Mouse (Mus musculus): ENCODE data around the gene Abcc8. TPM values are rescaled to one million over a fixed set of nuclear protein-coding genes. Genes with fewer than 3 reads are reported as not detected.

Gene Abcc8
- total RNA-seq, 1 experiment: 0.62 TPM

- in situ Hi-C loops (cut with MboI; ENCODE audit: low sequenced_read_pairs in 2 of 2, unreplicated experiment in 2 of 2): no loop called here
- DNase-seq (ENCODE audit: low read depth, low spot score): no peak
These were observed 24.2 kb upstream of the Abcc8 start for GRCm38 (mm10) chr7:46204046-46204471.

GRCm38 (mm10) chr7:46201649-46202048, 21.8 kb upstream of the Abcc8 start:
- no peak overlapping the region for H3K4me3 ChIP-seq (ENCODE audit: insufficient read depth in 1 of 2, low read depth in 1 of 2, low read length in 2 of 2, poor library complexity in 1 of 2, severe bottlenecking in 1 of 2)
- TF ChIP-seq ZC3H11A (IDR thresholded peaks at IDR 0.05; ENCODE audit: borderline replicate concordance, low read depth, low read length) (no peak), HCFC1 (IDR thresholded peaks at IDR 0.05; ENCODE audit: borderline replicate concordance, insufficient read depth, low read length) (no peak), MAFK (IDR thresholded peaks at IDR 0.05; ENCODE audit: insufficient read depth, low read depth, low read length) (no peak), CHD2 (IDR thresholded peaks at IDR 0.05; ENCODE audit: low read depth, low read length) (no peak), ZNF384 (IDR thresholded peaks at IDR 0.05; ENCODE audit: low read depth, low read length) (no peak)
- H3K9ac ChIP-seq (ENCODE audit: insufficient read depth, low read depth, low read length, poor library complexity, severe bottlenecking): no peak overlapping the region
- no peaks in the 10 kb centered on the region for H3K36me3 ChIP-seq (ENCODE audit: control insufficient read depth, insufficient read depth, low read length, poor library complexity, severe bottlenecking)
- in situ Hi-C loops (cut with MboI; ENCODE audit: low sequenced_read_pairs in 2 of 2, unreplicated experiment in 2 of 2): no loop called here
- no peak overlapping the region for H3K27ac ChIP-seq (ENCODE audit: insufficient read depth, low read depth, low read length, poor library complexity, severe bottlenecking)
- DNase-seq (ENCODE audit: low read depth, low spot score): no peak
- H3K4me1 ChIP-seq (ENCODE audit: control insufficient read depth in 2 of 2, insufficient read depth in 2 of 2, low read length in 2 of 2, poor library complexity in 1 of 2): no peaks in the 10 kb centered on the region
- H3K9me3 ChIP-seq (ENCODE audit: control insufficient read depth, insufficient read depth, low read depth, low read length): no peaks in the 10 kb centered on the region

More at GRCm38 (mm10) chr7:46204046-46204471, 24.2 kb upstream of the Abcc8 start:
- no peaks in the 10 kb centered on the region for H3K4me1 ChIP-seq (ENCODE audit: control insufficient read depth in 2 of 2, insufficient read depth in 2 of 2, low read length in 2 of 2, poor library complexity in 1 of 2)
- no peak for TF ChIP-seq MAFK (IDR thresholded peaks at IDR 0.05; ENCODE audit: insufficient read depth, low read depth, low read length)
- TF ChIP-seq CHD2 (IDR thresholded peaks at IDR 0.05; ENCODE audit: low read depth, low read length): no peak
- no peak for TF ChIP-seq HCFC1 (IDR thresholded peaks at IDR 0.05; ENCODE audit: borderline replicate concordance, insufficient read depth, low read length)
- no peak for TF ChIP-seq ZNF384 (IDR thresholded peaks at IDR 0.05; ENCODE audit: low read depth, low read length)
- TF ChIP-seq ZC3H11A (IDR thresholded peaks at IDR 0.05; ENCODE audit: borderline replicate concordance, low read depth, low read length): no peak
- H3K9me3 ChIP-seq (ENCODE audit: control insufficient read depth, insufficient read depth, low read depth, low read length): no peaks in the 10 kb centered on the region
- H3K4me3 ChIP-seq (ENCODE audit: insufficient read depth in 1 of 2, low read depth in 1 of 2, low read length in 2 of 2, poor library complexity in 1 of 2, severe bottlenecking in 1 of 2): no peak overlapping the region
- H3K27ac ChIP-seq (ENCODE audit: insufficient read depth, low read depth, low read length, poor library complexity, severe bottlenecking): no peak overlapping the region; the same call in 1 of the 2 replicates
- no peaks in the 10 kb centered on the region for H3K36me3 ChIP-seq (ENCODE audit: control insufficient read depth, insufficient read depth, low read length, poor library complexity, severe bottlenecking)
- H3K9ac ChIP-seq (ENCODE audit: insufficient read depth, low read depth, low read length, poor library complexity, severe bottlenecking): no peak overlapping the region

- no peaks in the 10 kb centered on the region for H3K4me1 ChIP-seq (ENCODE audit: control insufficient read depth in 2 of 2, insufficient read depth in 2 of 2, low read length in 2 of 2, poor library complexity in 1 of 2)
- no peak overlapping the region for H3K27ac ChIP-seq (ENCODE audit: insufficient read depth, low read depth, low read length, poor library complexity, severe bottlenecking)
- no peaks in the 10 kb centered on the region for H3K9me3 ChIP-seq (ENCODE audit: control insufficient read depth, insufficient read depth, low read depth, low read length)
- H3K36me3 ChIP-seq (ENCODE audit: control insufficient read depth, insufficient read depth, low read length, poor library complexity, severe bottlenecking): no peaks in the 10 kb centered on the region
- H3K4me3 ChIP-seq (ENCODE audit: insufficient read depth in 1 of 2, low read depth in 1 of 2, low read length in 2 of 2, poor library complexity in 1 of 2, severe bottlenecking in 1 of 2): no peak overlapping the region
- H3K9ac ChIP-seq (ENCODE audit: insufficient read depth, low read depth, low read length, poor library complexity, severe bottlenecking): no peak overlapping the region
- DNase-seq (ENCODE audit: low read depth, low spot score): no peak
- TF ChIP-seq CHD2 (IDR thresholded peaks at IDR 0.05; ENCODE audit: low read depth, low read length): no peak
- no peak for TF ChIP-seq ZNF384 (IDR thresholded peaks at IDR 0.05; ENCODE audit: low read depth, low read length)
- no peak for TF ChIP-seq HCFC1 (IDR thresholded peaks at IDR 0.05; ENCODE audit: borderline replicate concordance, insufficient read depth, low read length)
- TF ChIP-seq MAFK (IDR thresholded peaks at IDR 0.05; ENCODE audit: insufficient read depth, low read depth, low read length): no peak
- TF ChIP-seq ZC3H11A (IDR thresholded peaks at IDR 0.05; ENCODE audit: borderline replicate concordance, low read depth, low read length): no peak
- in situ Hi-C loops (cut with MboI; ENCODE audit: low sequenced_read_pairs in 2 of 2, unreplicated experiment in 2 of 2): no loop called here
These were observed 20.2 kb upstream of the Abcc8 start for GRCm38 (mm10) chr7:46200021-46200420.

GRCm38 (mm10) chr7:46195356-46195755, 15.5 kb upstream of the Abcc8 start:
- no peak for TF ChIP-seq MAFK (IDR thresholded peaks at IDR 0.05; ENCODE audit: insufficient read depth, low read depth, low read length)
- TF ChIP-seq ZNF384 (IDR thresholded peaks at IDR 0.05; ENCODE audit: low read depth, low read length): no peak
- no peak for TF ChIP-seq HCFC1 (IDR thresholded peaks at IDR 0.05; ENCODE audit: borderline replicate concordance, insufficient read depth, low read length)
- no peak for TF ChIP-seq ZC3H11A (IDR thresholded peaks at IDR 0.05; ENCODE audit: borderline replicate concordance, low read depth, low read length)
- no peak for TF ChIP-seq CHD2 (IDR thresholded peaks at IDR 0.05; ENCODE audit: low read depth, low read length)
- in situ Hi-C loops (cut with MboI; ENCODE audit: low sequenced_read_pairs in 2 of 2, unreplicated experiment in 2 of 2): loop anchor here in 1 of 2 experiments (10.0 kb wide), 1 partner anchor 101 kb away; no protein-coding TSS in a partner anchor

More at GRCm38 (mm10) chr7:46195356-46195755, 15.5 kb upstream of the Abcc8 start:
- no peaks in the 10 kb centered on the region for H3K4me1 ChIP-seq (ENCODE audit: control insufficient read depth in 2 of 2, insufficient read depth in 2 of 2, low read length in 2 of 2, poor library complexity in 1 of 2)
- H3K4me3 ChIP-seq (ENCODE audit: insufficient read depth in 1 of 2, low read depth in 1 of 2, low read length in 2 of 2, poor library complexity in 1 of 2, severe bottlenecking in 1 of 2): no peak overlapping the region
- H3K9ac ChIP-seq (ENCODE audit: insufficient read depth, low read depth, low read length, poor library complexity, severe bottlenecking): no peak overlapping the region
- no peak overlapping the region for H3K27ac ChIP-seq (ENCODE audit: insufficient read depth, low read depth, low read length, poor library complexity, severe bottlenecking)
- DNase-seq (ENCODE audit: low read depth, low spot score): no peak
- H3K36me3 ChIP-seq (ENCODE audit: control insufficient read depth, insufficient read depth, low read length, poor library complexity, severe bottlenecking): no peaks in the 10 kb centered on the region
- H3K9me3 ChIP-seq (ENCODE audit: control insufficient read depth, insufficient read depth, low read depth, low read length): no peaks in the 10 kb centered on the region
